Mouse (Mus musculus): Measurements from ENCODE around the gene Prss40.

GRCm38 (mm10) chr1:34547074-34547473 is 13.7 kb downstream of the Prss40 start:
- TF ChIP-seq GATA1 (IDR thresholded peaks at IDR 0.05; ENCODE audit: borderline replicate concordance, low read length), result no peak
- TF ChIP-seq FLI1 (IDR thresholded peaks at IDR 0.05; ENCODE audit: low read length), result no peak

All from megakaryocyte, embryonic 14.5 days (primary cell).